Mouse (Mus musculus) C2C12 (cell line): ENCODE measurements at regions not wholly inside any gene's neighbourhood (a gene's known extent, or its start where the extent isn't known, plus 50 kb on each side); places are given as distances from the start of the nearest gene placed in this dataset.

Experiments used
- CTCF ChIP-seq: IDR thresholded peaks from one replicate; pipeline ENCODE4 v1.5.1; 2011; ENCODE audit not compliant: control insufficient read depth, insufficient read depth, insufficient read length
- MYOG ChIP-seq: IDR thresholded peaks from one replicate; pipeline ENCODE4 v1.6.1; 2011; ENCODE audit not compliant: control insufficient read depth, insufficient read length; ENCODE audit errors: extremely low read depth

GRCm38 (mm10) chr8:109323351-109323750 lies 170.5 kb upstream of the Pmfbp1 start:
- TF ChIP-seq CTCF, result no peak
- no peak for TF ChIP-seq MYOG
